Mouse (Mus musculus) neural tube, embryonic 15.5 days (tissue): ENCODE data around the gene Ctxn1. TPM values are rescaled to one million over a fixed set of nuclear protein-coding genes. Genes with fewer than 3 reads are reported as not detected.

Source experiments
- ATAC-seq: fragments of 200-750 bp; cut with Nextera tagmentation; 2 replicates; pipeline ENCODE4 v1.8.0; 2017; ENCODE audit warnings: mild to moderate bottlenecking, moderate TSS enrichment, moderate library complexity; ENCODE audit not compliant: low FRiP score
- H3K27ac ChIP-seq: fragments of 300-500 bp; sonication (generic); replicated peaks from 2 replicates; pipeline ENCODE4 v1.5.1; 2015; ENCODE audit warnings: mild to moderate bottlenecking, inconsistent platforms
- H3K27me3 ChIP-seq: fragments of 300-500 bp; sonication (generic); replicated peaks from 2 replicates; pipeline ENCODE4 v1.6.1; 2015; ENCODE audit warnings: inconsistent platforms
- H3K36me3 ChIP-seq: fragments of 300-500 bp; sonication (generic); 2 replicates; pipeline ENCODE4 v1.6.1; 2015; ENCODE audit warnings: inconsistent platforms
- H3K4me1 ChIP-seq: fragments of 300-500 bp; sonication (generic); 2 replicates; pipeline ENCODE4 v1.6.1; 2015; ENCODE audit warnings: inconsistent platforms
- H3K4me2 ChIP-seq: fragments of 300-500 bp; sonication (generic); 2 replicates; pipeline ENCODE4 v1.6.1; 2015; ENCODE audit warnings: inconsistent platforms, mild to moderate bottlenecking, moderate library complexity
- H3K4me3 ChIP-seq: fragments of 300-500 bp; sonication (generic); replicated peaks from 2 replicates; pipeline ENCODE4 v1.5.1; 2015; ENCODE audit warnings: mild to moderate bottlenecking, inconsistent platforms
- H3K9ac ChIP-seq: fragments of 300-500 bp; sonication (generic); replicated peaks from 2 replicates; pipeline ENCODE4 v1.6.1; 2015; ENCODE audit warnings: mild to moderate bottlenecking, inconsistent platforms
- H3K9me3 ChIP-seq: fragments of 300-500 bp; sonication (generic); replicated peaks from 2 replicates; pipeline ENCODE4 v1.6.1; 2016; ENCODE audit warnings: inconsistent platforms
- WGBS: fragments of 180-500 bp; shearing (Covaris S2); methylation state at CpG from one replicate; pipeline ENCODE4 v1.1.7; 2015; ENCODE audit warnings: mixed read lengths; 5-methylcytosine and 5-hydroxymethylcytosine counted together
- polyA plus RNA-seq: library from polyadenylated mRNA; unstranded; fragments of >200 nt; fragmentation: Nextera tagmentation; extraction: Ambion mirVana; gene quantifications from 2 replicates; pipeline ENCODE4 v1.2.1, GENCODE M21; 2015

Gene Ctxn1
- polyA plus RNA-seq, 1 experiment from 2014 or later = 269 TPM

DNA sequence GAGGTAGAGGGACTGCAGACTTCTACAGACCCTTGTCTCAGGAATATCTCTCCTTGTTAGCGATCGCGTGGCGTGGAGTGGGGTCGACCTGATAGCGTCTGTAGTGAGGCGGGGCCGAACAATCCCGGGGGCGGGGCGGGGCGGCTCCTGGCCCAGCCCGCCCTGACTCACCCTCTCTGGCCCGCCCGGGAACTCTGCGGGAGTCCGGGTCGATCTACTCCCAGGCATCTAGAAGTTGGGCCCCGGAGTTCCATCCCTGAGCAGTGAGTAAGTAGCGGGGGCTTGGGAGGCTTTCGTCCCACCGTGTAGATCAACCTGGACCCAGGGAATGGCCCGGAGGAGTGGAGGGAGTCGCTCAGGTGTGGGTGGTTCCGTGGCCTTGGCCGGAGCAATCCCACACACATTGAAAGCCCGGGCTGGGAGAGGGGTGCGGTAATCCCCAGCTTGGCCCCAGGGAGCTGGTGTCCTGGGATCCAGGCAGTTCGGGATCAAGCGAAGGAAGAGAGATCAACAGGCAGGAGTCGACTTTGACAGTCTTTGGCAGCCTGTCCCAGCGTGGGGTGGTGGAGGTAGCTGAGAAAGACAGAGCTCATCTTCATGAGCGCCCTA, 32.2 kb downstream of the Ctxn1 start, which contains the start of gene Lrrc8e:
Gene Lrrc8e (plus strand): TSS at position 89 of the 609 bp plus-strand sequence.
- Histone ChIP-seq H3K9me3 (no peaks in the 10 kb centered on the region), H3K27ac (no peak within 1 kb of the TSS), H3K4me3 (no peak within 1 kb of the TSS), H3K4me1 (peaks cover 7% of the 10 kb centered on the region; the same call in 1 of the 2 replicates), H3K9ac (no peak within 1 kb of the TSS), H3K4me2 (peak within 1 kb of the TSS; percentile 46), H3K27me3 (peaks cover 22% of the 10 kb centered on the region), H3K36me3 (no peaks in the 10 kb centered on the region)
- 0 out of 2 replicates have a peak, but pooled peaks have one; percentile 38 for ATAC-seq
- WGBS = 5% methylated on average over 33 of the region's 33 CpGs

DNA sequence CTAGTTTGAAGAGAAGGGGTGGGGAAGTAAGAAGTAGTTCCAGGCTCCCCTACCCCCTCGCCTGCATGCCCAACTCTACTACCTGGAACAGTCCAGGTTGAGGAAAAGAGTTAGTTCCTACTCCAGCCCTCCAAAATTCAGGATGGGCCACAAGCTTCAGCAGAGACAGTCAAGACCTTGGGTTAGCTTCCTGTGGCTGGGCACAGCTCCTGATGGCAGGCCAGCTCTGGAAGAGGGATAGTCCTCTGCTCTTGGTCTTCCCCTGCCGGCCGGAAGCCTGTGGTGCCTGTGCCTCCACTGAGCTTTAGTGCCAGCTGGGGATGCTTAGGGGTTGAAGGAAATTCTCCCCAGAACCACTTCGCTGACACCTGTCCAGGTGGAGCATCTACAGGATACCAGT, 32.8 kb downstream of the Ctxn1 start:
- peak overlapping the region; percentile 46 for H3K4me2 ChIP-seq
- 0 out of 2 replicates have a peak, but pooled peaks have one; percentile 31 for ATAC-seq
- H3K4me3 ChIP-seq = no peak overlapping the region
- H3K27me3 ChIP-seq = peaks cover 22% of the 10 kb centered on the region
- peaks cover 7% of the 10 kb centered on the region; the same call in 1 of the 2 replicates for H3K4me1 ChIP-seq
- no peak overlapping the region for H3K9ac ChIP-seq
- no peaks in the 10 kb centered on the region for H3K9me3 ChIP-seq
- no peak overlapping the region for H3K27ac ChIP-seq
- WGBS = 23% methylated on average over 4 of the region's 4 CpGs
- no peaks in the 10 kb centered on the region for H3K36me3 ChIP-seq

DNA sequence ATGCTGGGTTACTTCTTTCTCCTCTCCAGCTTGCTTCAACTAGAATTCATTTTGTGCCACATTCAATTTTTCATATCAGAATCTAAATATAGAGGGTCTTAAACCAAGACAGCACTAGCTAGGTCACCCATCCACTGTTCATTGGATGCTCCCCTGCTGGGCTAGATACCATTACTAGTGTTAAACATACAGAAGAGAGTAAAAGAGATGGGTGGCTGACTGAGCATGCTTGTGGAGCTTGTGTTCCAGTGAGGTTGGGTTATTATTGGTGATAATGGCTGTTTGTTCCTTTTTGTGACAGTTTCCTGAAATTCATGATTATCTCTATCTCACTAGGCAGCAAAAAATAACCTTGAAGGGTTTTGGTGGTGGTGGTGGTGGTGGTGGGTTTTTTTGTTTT, 37.0 kb downstream of the Ctxn1 start:
- Histone ChIP-seq H3K27ac (no peak overlapping the region), H3K27me3 (peaks cover 11% of the 10 kb centered on the region), H3K36me3 (no peaks in the 10 kb centered on the region), H3K4me2 (no peak overlapping the region), H3K9ac (no peak overlapping the region), H3K4me1 (peaks cover 14% of the 10 kb centered on the region), H3K4me3 (no peak overlapping the region), H3K9me3 (no peaks in the 10 kb centered on the region)
- ATAC-seq = no peak

DNA sequence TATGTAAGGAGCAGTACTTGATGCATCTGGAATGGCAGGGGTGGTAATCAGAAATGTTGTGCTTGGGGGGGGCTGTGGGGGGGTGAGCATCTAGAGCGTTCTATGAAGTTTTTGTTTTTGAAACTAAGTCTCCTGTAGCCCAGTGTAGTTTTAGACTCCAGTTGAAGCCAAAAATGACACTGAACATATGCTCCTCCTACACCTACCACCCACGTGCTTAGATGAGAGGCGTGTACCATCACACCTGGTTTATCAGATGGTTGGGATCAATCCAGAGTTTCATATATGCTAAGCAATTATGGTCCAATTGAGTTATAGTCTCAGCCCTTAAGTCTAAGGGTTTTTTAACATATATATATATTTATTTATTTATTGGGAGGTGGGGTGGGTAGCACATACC, 39.5 kb downstream of the Ctxn1 start:
- ATAC-seq = no peak
- 95% methylated on average over 3 of the region's 3 CpGs for WGBS
- Histone ChIP-seq H3K27ac (no peak overlapping the region), H3K4me1 (peaks cover 23% of the 10 kb centered on the region), H3K27me3 (no peaks in the 10 kb centered on the region), H3K9me3 (no peaks in the 10 kb centered on the region), H3K4me3 (no peak overlapping the region), H3K4me2 (no peak overlapping the region), H3K9ac (no peak overlapping the region), H3K36me3 (no peaks in the 10 kb centered on the region)

DNA sequence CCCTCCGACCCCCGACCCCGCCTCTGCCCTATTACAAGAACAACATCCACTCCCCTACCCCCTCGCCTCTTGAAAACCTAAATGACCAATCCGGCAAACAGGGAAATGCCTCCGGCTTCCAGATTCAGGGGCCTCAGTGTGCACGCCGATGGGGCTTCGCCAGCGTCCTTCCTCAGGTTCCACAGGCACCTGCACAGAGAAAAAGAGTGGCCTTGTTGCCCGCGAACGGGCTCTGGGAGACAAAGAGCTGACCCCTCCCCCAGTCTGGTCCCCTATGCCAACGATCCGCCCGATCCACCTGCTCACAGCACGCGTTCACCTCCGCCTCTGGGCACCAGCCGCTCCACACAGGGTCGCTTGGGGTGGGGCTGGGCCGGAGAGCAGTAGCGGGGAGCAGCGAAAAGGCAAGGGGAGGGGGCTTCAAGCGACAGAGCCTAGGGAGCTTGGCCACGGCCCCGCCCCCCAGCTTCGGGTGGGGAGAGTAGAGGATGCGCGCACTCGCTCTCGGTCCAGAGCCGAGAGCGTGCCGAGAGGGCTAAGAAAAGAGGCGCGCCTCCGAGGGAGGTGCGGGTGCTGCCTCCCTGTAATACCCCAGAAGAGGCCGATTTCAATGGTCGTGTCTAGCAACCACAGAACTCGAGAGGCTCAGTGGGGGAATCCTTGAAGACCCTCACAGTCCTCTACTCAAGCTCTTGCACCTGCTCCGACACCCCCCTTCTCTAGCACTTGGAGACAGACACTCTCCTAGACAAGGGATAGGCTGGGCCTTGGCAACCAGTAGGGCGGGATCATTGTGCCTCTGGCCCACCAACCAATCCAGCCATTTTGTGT, 42.1 kb downstream of the Ctxn1 start, which contains the start of gene Prr36:
Gene Prr36 (minus strand): TSS at position 669 of the 831 bp plus-strand sequence.
- under 1% methylated on average over 43 of the region's 44 CpGs for WGBS
- no peaks in the 10 kb centered on the region for H3K27me3 ChIP-seq
- no peaks in the 10 kb centered on the region for H3K9me3 ChIP-seq
- peak within 1 kb of the TSS; percentile 96 for H3K27ac ChIP-seq
- H3K4me1 ChIP-seq = peaks cover 44% of the 10 kb centered on the region
- H3K4me2 ChIP-seq = peak within 1 kb of the TSS; percentile 96
- peak; percentile 88 for ATAC-seq
- peak within 1 kb of the TSS; percentile 79 for H3K9ac ChIP-seq
- peak within 1 kb of the TSS; percentile 75 for H3K4me3 ChIP-seq
- no peaks in the 10 kb centered on the region for H3K36me3 ChIP-seq

DNA sequence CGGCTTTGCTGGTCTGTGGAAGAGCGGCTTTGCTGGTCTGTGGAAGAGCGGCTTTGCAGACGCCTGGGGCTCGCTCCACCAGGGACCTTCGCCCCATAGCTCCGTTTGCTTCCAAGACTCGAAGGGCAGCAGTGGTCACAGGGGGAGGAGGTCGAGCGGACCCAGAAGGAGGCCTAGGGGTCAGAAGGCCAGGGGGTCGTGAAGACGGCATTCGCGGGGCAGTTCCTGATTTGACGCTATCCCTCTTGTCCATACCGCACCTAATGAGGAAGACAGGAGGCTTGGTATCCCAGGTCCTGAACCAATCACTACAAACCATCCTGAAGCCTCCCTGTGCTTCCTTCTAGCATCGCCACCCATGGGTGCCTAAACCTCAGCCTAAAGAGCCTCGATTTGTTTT, 42.8 kb downstream of the Ctxn1 start:
- peak; percentile 20 for ATAC-seq
- Histone ChIP-seq H3K9me3 (no peaks in the 10 kb centered on the region), H3K4me2 (peak overlapping the region; percentile 96), H3K4me3 (peak overlapping the region; percentile 75), H3K9ac (peak overlapping the region; percentile 79), H3K27me3 (no peaks in the 10 kb centered on the region), H3K4me1 (peaks cover 46% of the 10 kb centered on the region), H3K36me3 (no peaks in the 10 kb centered on the region), H3K27ac (peak overlapping the region; percentile 96)
- WGBS = 6% methylated on average over 18 of the region's 18 CpGs

DNA sequence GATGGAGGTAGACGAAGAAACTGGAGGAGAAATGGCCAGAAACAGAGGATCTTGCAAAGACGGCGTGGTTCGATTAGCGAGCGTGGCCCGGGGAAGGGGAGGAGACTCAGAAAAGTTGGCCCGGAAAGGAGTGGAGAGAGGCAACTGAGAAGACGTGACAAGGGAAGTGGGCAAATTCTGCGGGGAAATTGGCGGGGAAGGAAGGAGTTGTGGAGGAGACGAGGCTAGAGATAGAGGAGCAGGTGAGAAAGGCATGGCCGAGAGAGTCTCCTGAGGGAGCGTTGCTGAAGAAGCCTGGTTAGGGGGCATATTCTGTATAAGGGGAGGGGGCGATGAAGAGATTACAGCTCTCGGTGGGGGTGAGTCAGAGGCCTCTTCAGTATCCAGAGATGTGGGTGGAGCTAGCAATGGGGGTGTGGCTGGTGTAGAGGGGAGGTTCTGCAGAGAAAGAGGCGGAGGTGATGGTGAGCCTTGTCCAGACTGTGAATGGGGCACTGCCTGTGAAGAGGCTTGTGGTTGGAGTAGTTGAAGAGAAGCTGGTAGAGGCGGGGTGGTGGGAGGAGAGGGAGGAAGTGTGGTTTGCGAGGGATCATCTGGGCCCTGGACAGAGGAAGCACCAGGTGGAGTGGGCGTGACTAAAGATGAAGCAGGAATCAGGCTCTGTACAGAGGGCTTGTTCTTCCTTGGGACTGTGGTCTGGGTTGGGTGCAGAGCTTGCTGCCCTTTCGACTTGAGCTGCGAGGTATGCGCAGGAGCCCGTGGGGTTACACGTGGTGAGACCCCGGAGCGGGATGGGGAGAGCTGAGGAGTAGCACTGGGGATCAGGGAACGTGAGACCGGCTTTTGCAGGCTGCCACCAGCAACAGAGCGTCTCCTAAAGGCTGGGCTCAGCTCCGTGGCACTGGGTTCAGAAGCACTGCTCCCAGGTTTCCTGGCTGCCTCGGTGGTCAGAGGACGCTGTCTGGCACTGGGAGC, 44.8 kb downstream of the Ctxn1 start:
- H3K9me3 ChIP-seq = 0 out of 2 replicates have a peak, but pooled peaks cover 3% of the 10 kb centered on the region
- peaks cover 59% of the 10 kb centered on the region for H3K4me1 ChIP-seq
- peaks cover 15% of the 10 kb centered on the region for H3K36me3 ChIP-seq
- H3K27me3 ChIP-seq = no peaks in the 10 kb centered on the region
- peak overlapping the region; percentile 56 for H3K9ac ChIP-seq
- WGBS = 12% methylated on average over 33 of the region's 33 CpGs
- peak overlapping the region; percentile 96 for H3K4me2 ChIP-seq
- peak overlapping the region; percentile 72 for H3K27ac ChIP-seq
- ATAC-seq = no peak
- peak overlapping the region; percentile 75 for H3K4me3 ChIP-seq

DNA sequence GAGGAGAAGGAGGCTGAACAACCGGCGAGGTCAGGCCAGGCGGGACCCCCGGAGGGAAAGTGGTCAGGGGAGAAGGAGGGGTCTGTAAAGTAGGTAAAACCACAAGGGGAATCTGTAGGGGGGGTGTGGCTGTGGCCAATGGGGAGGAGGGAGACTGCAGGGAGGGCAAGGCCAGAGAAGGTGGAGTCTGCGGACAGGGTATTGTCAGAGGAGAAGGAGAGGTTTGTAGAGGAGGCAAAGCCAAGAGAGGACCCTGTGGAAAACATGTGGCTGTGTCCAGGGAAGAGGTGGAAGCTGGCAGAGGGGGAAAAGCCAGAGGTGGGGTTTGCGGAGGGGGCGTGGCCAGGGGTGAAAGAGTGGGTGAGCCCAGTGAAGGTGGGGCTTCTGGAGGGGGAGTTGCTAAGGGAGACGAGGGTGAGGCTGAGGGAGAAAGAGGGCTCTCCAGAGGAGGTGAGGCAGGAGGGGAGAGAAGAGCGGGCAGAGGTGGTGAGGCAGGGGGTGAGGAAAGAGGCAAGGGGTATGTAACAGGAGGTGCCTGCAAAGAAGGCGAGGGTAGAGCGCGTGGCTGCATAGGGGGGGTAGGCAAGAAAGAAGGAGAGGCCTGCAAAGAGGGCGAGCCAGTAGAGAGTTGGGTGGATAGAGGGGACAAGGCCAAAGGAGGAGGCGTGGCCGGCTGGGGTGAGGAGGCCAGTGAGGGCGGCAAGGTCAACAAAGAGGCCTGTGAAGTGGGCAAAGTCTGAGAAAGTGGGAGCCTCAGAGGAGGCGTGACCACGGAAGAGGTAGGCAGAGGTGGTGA, 45.7 kb downstream of the Ctxn1 start:
- Histone ChIP-seq H3K9ac (peak overlapping the region; percentile 56), H3K9me3 (0 out of 2 replicates have a peak, but pooled peaks cover 3% of the 10 kb centered on the region), H3K36me3 (peaks cover 15% of the 10 kb centered on the region), H3K27ac (peak overlapping the region; percentile 72), H3K4me3 (peak overlapping the region; percentile 75), H3K4me1 (peaks cover 59% of the 10 kb centered on the region), H3K27me3 (no peaks in the 10 kb centered on the region), H3K4me2 (peak overlapping the region; percentile 96)
- WGBS = 4% methylated on average over 18 of the region's 18 CpGs
- peak; percentile 17 for ATAC-seq

DNA sequence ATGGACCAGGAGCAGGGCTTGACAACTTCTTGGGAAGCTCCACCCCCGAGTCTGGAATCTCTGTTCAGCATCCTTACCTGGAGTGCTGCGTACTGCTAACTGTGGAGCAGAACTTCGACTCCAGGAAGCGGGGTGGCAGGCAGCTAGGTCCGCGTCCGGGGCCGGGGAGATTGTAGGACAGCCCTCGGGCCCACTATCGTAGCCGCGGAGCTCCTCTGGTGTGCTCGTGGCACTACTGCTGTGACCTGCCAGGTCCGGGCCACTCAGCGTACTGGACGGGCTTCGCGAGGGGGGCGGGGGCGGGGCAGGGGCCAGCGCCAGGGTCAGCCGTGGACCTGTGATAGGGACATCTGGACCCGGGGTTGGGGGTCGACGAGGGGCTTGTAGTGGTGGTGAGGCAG, 46.3 kb downstream of the Ctxn1 start:
- ATAC-seq = peak; percentile 1
- H3K27ac ChIP-seq = peak overlapping the region; percentile 72
- WGBS = 1% methylated on average over 25 of the region's 25 CpGs
- peaks cover 19% of the 10 kb centered on the region for H3K36me3 ChIP-seq
- H3K4me2 ChIP-seq = peak overlapping the region; percentile 96
- H3K27me3 ChIP-seq = no peaks in the 10 kb centered on the region
- peak overlapping the region; percentile 75 for H3K4me3 ChIP-seq
- peak overlapping the region; percentile 56 for H3K9ac ChIP-seq
- 0 out of 2 replicates have a peak, but pooled peaks cover 3% of the 10 kb centered on the region for H3K9me3 ChIP-seq
- peaks cover 63% of the 10 kb centered on the region for H3K4me1 ChIP-seq

DNA sequence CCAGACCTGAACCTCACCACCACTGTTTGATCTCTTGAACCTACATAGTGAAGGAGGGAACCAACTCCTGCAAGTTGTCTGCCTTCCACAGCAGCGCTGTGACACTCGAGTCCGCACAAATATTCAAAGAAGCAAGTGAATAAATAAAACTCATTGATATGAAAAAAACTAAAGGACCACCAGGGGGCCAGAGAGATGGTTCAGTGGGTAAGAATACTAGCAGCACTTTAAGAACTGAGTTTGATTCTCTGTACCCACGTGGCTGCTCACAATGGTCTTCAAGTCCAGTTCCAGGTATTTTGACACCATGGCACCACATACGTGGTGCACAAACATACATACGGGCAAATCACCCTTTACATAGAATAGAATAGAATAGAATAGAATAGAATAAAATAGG, 48.0 kb downstream of the Ctxn1 start:
- H3K36me3 ChIP-seq = peaks cover 27% of the 10 kb centered on the region
- H3K27ac ChIP-seq = peak overlapping the region; percentile 51; the same call in 1 of the 2 replicates
- H3K4me1 ChIP-seq = peaks cover 73% of the 10 kb centered on the region
- H3K4me3 ChIP-seq = no peak overlapping the region
- H3K9me3 ChIP-seq = 0 out of 2 replicates have a peak, but pooled peaks cover 3% of the 10 kb centered on the region
- WGBS = 75% methylated on average over 6 of the region's 6 CpGs
- ATAC-seq = no peak
- peaks cover under 1% of the 10 kb centered on the region; the same call in 1 of the 2 replicates for H3K27me3 ChIP-seq
- H3K4me2 ChIP-seq = no peak overlapping the region; the same call in 1 of the 2 replicates
- no peak overlapping the region for H3K9ac ChIP-seq
